Mouse (Mus musculus): Measurements from ENCODE around the gene Tspan32.

DNA sequence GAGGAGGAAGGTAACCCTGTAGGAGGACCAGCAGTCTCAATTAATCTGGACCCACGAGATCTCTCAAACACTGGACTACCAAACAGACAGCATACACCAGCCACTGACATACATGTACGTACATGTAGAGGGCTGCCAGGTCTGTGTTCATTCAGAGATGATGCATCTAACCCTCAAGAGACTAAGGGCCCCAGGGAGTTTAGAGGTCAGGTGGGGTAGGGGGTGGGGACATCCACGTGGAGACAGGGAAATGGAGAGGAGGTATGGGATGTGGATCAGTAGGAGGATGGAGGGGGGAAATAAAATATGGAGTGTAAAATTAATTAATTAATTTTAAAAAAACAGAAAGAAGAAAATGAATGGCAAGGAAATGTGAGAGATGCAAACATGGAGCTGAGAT lies 31.9 kb downstream of the Tspan32 start:
- TF ChIP-seq CTCF (conservative IDR thresholded peaks at IDR 0.05; ENCODE audit: insufficient read depth, insufficient read length, low read depth, low read length), result no peak
- TF ChIP-seq POLR2A (IDR thresholded peaks at IDR 0.05; ENCODE audit: low read depth, low read length), result no peak
